Mouse (Mus musculus) right cerebral cortex, adult 18-20 months (tissue): ENCODE results near the gene Exoc5.
A peak's percentile ranks its signal among the peaks of the same experiment; 100 is the strongest.
"Not testable (repeated sequence)": the region's sequence is repeated elsewhere in the genome, so short reads cannot be mapped to it uniquely, and the experiment has no call there.

ENCODE experiments used
- DNase-seq: peaks from one replicate; pipeline ENCODE4 v3.0.0; 2022; ENCODE audit warnings: mixed read lengths

Exoc5 gene

GRCm38 (mm10) chr14:49066274-49066823, at the start of gene Exoc5:
Gene Exoc5, minus strand, starts transcription at chr14:49066653.
- DNase-seq = peak; percentile 98

- DNase-seq = not testable (repeated sequence)
These were observed 25.3 kb upstream of the Exoc5 start for GRCm38 (mm10) chr14:49091755-49092154.

- no peak for DNase-seq
These were observed 24.8 kb upstream of the Exoc5 start for GRCm38 (mm10) chr14:49091277-49091676.

- no peak for DNase-seq
These were observed 23.6 kb upstream of the Exoc5 start for GRCm38 (mm10) chr14:49090102-49090501.

GRCm38 (mm10) chr14:49089461-49090058, 23.1 kb upstream of the Exoc5 start:
- no peak for DNase-seq

- DNase-seq = no peak
These were observed 21.9 kb upstream of the Exoc5 start for GRCm38 (mm10) chr14:49088155-49089048.

GRCm38 (mm10) chr14:49086522-49086921, 20.1 kb upstream of the Exoc5 start:
- DNase-seq = no peak

GRCm38 (mm10) chr14:49078820-49079219, 12.4 kb upstream of the Exoc5 start:
- DNase-seq = no peak

- DNase-seq = no peak
These were observed 7.9 kb upstream of the Exoc5 start for GRCm38 (mm10) chr14:49074361-49074760.

- DNase-seq = peak; percentile 18
These were observed 7.4 kb upstream of the Exoc5 start for GRCm38 (mm10) chr14:49073896-49074295.

- DNase-seq = no peak
These were observed 6.4 kb upstream of the Exoc5 start for GRCm38 (mm10) chr14:49072837-49073236.

- peak; percentile 33 for DNase-seq
These were observed 752 bp downstream of the Exoc5 start, which contains the start of gene Ap5m1 for GRCm38 (mm10) chr14:49065529-49066273. Gene Ap5m1, plus strand, starts transcription at chr14:49066097.

GRCm38 (mm10) chr14:49063838-49064237, 2.6 kb downstream of the Exoc5 start:
- no peak for DNase-seq

GRCm38 (mm10) chr14:49049492-49049891, 17.0 kb downstream of the Exoc5 start:
- no peak for DNase-seq

- peak; percentile 24 for DNase-seq
These were observed 20.8 kb downstream of the Exoc5 start for GRCm38 (mm10) chr14:49045610-49046009.

- no peak for DNase-seq
These were observed 37.5 kb downstream of the Exoc5 start for GRCm38 (mm10) chr14:49028991-49029390.

GRCm38 (mm10) chr14:49027779-49028368, 38.6 kb downstream of the Exoc5 start:
- DNase-seq = no peak

- DNase-seq = no peak
These were observed 39.2 kb downstream of the Exoc5 start for GRCm38 (mm10) chr14:49027040-49027778.

- no peak for DNase-seq
These were observed 46.7 kb downstream of the Exoc5 start for GRCm38 (mm10) chr14:49019765-49020164.

- no peak for DNase-seq
These were observed 57.9 kb downstream of the Exoc5 start for GRCm38 (mm10) chr14:49008399-49009189.

- no peak for DNase-seq
These were observed 58.5 kb downstream of the Exoc5 start for GRCm38 (mm10) chr14:49007979-49008378.
